Mouse (Mus musculus) embryo, embryonic 10.5 days (tissue): ENCODE results near the gene Jund.

Source experiments
- DNase-seq: peaks from one replicate; pipeline ENCODE4 v3.0.0-alpha.2; 2015; ENCODE audit warnings: low spot score

Jund gene

DNA sequence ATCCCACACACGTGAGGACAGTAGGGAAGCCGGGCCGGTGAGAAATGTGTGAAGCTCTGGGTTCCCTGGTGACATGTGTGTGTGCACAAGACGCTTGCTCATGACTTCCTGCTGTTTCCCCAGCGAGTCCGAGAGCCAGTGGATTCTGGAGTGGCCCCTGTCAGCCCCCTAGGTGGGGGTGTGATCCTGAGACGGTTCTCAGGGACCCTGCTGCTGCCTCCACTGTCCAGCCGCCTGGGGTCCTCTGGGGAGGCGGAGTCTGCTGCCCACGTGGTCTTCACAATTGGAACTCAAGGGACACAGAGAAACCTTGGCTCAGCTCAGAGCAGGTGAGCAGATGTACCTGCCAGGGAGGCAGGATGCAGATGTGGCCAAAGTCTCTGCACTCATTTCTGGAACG, 28.0 kb downstream of the Jund start:
- DNase-seq = no peak

DNA sequence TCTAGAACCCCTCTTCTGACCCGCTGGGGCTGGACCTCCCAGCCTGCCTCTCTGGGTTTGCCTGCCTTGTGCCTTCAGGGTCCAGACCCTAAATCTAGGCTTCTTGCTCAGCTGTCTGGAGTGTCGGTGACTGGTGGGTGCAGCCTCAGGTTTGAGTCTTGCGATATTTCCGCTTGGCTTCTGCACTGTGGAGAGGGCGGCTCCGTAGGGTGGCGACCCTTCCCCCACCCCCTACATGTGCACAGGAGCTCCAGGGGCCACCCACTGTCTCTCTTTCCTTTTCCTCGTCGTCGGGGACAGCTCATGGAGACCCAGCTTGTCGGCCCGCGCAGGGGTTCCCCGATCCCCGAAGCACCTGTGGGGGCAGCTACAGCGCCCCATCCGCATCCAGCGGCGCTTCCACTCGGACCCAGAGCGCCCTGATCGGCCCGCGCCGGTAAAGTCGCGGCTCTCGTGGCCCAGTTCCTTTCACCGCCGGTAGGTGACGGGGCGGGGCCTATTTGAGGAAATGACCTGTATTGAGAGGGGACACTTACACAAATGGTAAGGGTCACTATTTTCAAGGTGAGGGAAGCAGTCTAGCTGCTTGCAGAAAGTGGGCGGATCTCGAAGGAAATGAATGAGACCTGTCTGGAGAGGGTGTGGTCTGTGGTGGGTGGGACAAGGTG, 31.2 kb downstream of the Jund start:
- DNase-seq = peak; percentile 35

DNA sequence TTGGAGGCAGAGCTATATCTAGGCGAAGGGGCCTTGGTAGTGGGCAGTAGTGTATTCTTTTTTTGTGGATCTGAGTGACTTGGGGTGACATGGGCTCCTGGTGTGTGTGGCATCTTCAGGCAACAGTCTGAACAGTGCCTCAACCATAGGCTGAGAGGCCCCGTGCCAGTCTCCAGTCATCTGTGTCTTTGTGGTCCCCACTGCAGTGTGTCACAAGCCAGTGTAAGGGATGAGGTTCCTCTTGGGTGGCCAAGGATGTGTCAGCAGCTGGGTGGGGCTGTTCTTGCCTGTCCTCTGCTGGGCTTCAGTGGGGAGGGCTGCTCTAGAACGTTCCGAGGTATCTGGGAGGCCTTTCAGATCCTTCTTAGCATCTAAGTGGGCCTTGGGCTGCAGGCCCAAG, 32.2 kb downstream of the Jund start:
- no peak for DNase-seq

DNA sequence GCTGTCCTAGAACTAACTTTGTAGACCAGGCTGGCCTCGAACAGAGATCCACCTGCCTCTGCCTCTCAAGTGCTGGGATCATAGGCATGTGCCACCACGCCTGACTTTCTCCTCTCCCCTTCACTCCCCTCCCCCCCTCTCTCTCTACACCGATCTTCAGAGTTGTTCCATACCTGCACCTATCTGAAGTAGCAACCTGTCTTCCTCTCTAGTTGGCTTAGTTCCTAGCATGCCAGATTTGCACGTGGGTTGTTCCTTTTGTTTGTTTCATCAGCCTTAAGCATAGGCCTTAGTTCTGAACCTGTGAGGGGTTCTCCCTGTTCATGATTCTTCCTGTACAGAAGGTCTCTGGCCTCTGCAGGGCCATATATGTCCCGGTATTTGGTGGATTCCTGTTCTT, 39.0 kb downstream of the Jund start:
- DNase-seq = no peak

DNA sequence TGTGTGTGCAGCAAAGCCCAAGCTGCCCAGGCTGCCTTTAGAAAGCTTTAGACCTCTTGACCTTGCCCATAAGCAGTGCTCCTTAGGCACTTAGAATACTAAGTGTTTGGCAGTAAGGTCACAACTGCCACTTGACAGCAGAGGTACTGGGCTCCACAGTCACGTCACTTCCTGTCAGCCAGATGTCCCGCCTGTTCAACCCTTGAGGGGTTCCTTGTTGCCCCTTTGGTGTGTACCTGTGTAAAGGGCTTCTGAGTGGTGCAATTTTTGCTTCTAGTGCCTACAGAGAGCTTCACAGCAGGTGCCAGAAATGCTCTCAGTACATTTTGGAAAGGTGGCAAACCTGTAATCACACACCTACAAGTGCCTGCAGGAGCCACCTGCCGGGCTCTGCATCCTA, 39.5 kb downstream of the Jund start:
- no peak for DNase-seq

DNA sequence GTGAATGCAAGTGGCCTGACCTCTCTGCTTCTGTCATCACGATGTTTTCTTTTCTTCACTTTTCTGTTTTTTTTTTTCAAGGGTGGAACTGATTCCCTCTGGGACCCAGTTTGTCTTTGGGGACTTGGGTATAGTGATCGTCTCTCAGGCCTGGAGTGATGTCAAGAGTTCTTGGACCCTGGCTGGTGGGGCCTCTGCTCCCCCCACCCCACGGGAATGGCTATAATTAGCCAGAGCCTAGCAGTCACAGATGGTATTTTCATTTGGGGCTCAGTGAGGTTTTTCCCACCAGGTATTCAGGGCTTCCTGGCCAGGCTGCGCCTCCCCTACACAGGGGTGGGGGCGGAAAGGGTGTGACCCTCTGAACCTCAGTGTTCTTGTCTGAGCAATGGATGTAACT, 42.9 kb downstream of the Jund start:
- DNase-seq = no peak

DNA sequence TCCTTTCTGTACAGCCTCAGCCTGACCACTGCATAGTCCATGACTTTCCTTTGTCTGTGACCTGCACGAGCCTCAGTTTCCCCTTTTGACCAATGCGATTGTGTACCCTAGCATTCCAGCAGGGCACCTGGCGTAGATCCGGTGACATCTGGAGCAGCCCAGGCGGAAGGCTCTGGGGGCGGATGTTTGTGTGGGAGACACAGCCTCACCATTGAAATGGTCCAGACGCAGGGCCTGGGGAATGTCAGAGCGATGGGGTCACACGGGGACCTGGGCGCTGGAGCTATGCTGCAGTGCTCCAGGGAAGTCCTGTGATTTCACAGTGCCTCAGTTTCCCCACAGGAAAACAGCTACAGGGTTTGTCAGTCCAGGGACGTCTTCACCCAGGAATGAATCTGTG, 43.4 kb downstream of the Jund start:
- no peak for DNase-seq

DNA sequence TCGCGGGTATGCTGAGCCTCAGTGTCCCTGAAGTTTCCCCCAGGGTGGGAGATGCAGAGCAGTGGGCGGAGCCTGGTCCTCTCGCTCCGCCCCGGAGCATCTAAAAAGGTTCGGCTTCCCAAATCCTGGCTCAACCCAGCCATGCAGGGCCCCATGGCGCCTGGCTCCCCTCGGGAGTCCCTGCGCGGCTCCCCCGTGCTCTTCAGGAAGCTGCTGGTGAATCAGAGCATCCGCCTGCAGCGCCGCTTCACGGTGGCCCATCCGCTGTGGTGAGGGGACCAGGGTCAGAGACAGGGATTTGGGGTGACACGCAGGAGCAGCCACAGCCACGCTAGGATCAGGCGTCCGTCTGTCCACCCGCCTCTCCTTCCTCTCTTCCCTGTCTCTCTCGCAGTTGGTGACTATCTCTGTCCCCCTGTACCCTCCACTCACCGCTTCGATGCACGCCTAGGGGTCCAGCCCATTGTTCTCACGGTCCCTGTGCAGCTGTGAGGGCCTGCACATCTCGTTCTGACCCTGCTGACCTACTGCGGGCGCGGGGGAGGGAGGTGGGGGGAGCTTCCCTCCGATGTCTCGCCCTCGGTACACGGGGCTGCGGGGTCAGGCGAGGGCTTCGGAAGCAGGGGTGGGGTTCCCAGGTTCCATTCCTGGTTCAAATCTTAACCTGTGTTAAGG, 44.4 kb downstream of the Jund start:
- peak; percentile 29 for DNase-seq

DNA sequence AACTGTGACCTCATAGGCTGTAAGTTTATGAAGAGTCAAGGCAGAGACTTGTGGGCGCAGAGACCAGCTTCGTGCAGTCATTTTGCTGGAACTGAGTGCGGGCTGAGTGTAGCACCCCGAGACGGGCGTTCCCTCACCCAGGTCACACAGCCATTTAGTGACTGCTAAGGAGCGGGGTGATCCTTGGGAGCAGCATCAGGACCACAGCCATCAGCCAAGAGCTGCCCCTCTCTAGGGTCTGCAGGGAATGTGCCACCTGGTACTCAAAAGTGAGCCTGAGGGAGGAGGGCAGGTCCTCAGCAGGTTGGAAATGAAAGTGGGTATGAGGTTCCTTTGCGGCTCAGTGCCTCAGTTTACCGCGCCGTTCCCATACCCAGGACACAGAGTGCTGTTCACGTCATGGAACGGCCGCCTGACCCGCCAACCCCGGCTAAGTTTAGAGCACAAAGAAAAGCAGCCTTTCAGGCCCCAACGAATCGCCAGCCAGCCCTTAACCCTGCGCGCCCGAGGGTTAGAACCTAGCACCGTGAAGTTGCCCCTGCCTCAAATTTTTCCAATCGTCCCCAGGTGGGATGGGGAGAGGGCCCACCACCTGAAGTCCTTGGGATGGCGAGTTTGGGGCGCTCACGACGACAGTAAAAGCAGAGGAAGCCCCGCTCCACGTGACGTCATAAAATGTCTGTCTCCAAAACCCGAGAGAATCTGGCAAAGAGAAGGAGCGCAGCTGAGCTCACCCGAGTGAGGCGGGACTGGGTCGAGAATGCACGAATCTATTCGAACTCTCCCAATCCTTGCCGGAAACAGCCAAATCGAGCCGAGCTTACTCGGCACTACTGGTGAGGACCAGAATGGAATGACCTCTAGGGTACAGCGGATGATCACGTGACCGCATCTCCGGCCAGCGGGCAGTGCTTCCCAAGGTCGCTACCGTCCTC, 45.2 kb downstream of the Jund start:
- peak; percentile 69 for DNase-seq

DNA sequence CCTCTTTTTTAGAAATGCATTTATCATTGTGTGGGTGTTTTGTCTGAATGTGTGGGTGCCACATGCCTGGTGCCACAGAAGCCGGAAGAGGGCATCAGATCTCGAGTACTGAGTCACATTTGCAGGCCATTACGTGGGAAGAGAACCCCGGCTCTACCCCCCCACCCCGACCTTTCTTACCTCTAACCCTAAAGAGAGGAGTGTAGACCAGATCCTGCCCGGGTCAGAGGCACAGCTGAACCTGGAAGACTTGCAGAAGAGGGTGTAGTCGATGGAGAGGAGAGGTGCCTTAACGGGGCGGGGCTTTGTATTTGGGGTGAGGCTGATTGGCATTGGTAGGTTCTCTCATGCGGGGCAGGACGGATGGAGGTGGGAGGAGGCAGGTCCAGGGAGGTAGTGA, 46.1 kb downstream of the Jund start:
- no peak for DNase-seq

DNA sequence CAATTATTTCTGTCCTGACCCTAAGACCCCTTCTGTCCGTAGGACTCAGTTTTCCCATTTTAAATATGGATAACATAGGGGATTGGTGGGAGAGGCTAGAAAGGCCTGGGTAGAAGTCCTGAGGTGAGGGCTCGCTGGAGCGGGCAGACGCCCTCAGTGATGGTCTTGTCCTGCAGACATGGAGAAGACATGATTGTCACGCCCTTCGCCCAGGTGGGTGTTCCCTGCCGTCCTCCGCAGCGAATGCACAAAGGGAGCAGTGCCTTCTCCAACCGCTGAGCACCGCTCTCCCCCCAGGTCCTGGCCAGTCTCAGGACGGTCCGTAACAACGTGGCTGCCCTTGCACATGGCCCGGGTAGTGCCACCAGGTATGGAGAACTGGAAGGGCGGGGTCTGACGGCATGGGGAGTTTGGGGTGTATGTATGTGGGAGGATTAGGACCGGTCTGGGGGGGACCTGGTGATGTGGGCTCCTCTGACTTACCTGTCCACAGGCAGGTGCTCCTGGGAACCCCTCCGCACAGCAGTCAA, 47.0 kb downstream of the Jund start:
- DNase-seq = no peak

DNA sequence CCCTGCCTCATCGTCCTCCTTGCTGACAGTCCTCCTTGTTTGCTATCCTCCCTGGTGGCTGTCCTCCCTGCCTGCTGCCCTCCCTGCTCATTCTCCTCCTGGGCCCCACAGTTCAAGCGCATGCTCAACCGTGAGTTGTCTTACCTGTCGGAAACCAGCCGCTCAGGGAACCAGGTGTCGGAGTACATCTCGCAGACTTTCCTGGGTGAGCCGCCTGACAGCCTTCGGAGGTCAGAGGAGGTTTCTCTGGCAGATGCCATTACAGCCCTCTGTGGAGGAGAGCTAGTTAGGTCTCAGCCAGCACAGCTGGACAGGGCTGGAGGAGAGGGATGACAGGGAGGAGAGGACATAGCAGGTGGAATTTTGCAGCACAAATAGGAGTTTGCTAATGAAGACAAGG, 47.9 kb downstream of the Jund start:
- no peak for DNase-seq

DNA sequence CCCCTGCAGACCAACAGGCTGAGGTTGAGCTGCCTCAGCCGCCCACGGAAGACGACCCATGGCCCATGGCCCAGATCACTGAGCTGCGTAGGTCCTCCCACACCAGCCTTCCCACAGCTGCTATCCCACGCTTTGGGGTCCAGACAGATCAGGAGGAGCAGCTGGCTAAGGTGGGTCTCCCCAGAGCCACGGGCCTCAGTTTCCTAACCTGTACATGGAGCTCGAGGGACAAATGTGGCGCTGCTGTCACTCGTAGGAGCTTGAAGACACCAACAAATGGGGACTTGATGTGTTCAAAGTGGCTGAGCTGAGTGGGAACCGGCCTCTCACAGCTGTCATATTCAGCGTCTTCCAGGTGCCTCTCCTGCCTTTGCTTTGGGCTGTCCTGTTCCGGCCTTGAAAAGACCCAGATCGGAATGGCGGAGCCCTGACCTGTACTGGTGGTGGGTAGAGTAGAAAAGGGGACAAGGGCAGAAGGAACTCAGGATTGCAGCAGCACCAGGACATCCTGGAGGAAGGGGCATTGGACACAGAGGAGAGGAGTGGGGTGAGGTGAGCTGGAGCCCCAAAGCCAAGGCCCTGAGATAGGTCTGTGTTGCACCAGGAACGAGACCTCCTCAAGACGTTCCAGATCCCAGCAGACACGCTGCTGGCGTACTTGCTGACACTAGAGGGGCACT, 48.6 kb downstream of the Jund start:
- no peak for DNase-seq

DNA sequence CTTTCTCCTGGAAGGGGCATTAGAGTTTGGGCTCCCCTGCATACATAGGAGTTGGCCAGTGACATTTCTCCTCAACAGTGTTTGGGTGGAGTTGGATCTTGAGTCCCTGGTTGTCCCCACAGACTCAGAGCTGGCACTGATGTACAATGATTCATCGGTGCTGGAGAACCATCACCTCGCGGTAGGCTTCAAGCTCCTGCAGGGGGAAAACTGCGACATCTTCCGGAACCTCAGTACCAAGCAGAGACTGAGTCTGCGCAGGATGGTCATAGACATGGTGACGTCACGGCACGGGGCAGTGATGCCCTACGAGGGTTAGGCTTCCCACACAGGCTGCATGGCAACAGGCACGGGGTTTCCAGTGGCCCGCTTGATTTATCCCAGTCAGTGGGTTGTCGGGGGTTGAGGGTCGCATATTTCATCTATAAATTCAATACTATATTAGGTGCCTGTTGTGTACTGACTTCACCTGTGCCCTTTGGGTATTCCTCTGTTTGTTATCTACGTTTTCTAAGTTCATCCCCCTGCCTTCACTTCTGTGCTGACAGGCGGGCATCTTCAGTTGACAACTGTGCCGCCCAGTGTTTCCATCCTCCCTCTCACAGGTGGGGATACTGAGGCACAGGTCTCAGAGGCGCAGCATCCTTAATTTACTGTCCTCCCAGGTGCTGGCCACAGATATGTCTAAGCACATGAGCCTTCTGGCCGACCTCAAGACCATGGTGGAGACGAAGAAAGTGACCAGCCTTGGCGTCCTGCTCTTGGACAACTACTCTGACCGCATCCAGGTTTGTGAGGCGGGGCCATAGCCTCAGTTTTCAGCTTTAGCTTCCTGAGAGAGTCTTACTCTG, 49.7 kb downstream of the Jund start:
- DNase-seq = no peak

DNA sequence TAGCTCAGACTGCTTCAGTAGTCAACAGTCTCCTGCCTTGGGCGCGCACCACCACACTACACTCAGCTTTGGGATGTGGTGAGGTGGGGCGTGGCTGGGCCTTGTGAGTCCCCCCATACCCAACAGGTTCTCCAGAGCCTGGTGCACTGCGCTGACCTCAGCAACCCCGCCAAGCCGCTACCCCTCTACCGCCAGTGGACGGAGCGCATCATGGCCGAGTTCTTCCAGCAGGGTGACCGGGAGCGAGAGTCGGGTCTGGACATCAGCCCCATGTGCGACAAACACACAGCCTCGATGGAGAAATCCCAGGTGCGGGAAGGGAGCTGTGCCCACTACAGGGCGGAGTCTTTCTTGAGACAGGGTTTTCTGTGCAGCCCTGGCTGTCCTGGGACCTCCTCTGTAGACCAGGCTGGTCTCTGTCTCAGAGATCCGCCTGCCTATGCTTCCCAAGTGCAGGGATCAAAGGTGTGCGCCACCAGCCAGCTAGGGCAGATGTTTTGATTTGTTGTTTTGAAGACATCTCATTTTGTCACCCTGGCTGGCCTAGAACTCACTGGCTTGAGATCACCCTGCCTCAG, 50.4 kb downstream of the Jund start:
- DNase-seq = no peak
